Mouse (Mus musculus): ENCODE data around the gene Cyp27b1. TPM values are rescaled to one million over a fixed set of nuclear protein-coding genes. Genes with fewer than 3 reads are reported as not detected.

Gene Cyp27b1
- not detected in 2 replicates for polyA plus RNA-seq (2012; ENCODE audit: insufficient read depth, insufficient read length, missing spikeins)

DNA sequence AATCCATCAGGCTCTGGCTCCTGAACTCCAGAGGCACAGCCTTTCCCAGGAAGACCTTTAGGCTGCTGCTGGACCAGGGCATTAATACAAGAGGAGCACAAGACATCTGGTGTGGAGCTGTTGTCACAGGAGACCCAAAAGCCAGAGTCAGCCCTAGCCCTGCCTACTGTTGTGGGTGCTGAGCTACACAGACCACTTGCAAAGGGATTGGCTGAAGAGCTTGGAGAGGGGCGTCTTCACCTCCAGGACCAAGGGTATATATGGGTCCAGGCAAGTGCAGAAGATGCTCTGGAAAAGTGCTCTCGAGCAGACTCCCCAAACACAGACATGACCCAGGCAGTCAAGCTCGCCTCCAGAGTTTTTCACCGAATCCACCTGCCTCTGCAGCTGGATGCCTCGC lies at the start of gene Cyp27b1:
Cyp27b1 (plus strand) TSS at position 297 of the 400 bp plus-strand sequence.
- Histone ChIP-seq H3K4me3 (ENCODE audit: insufficient read depth, low read length) (peak within 1 kb of the TSS; percentile 23), H3K27ac (ENCODE audit: insufficient read depth, low read depth, low read length) (no peak within 1 kb of the TSS), H3K4me1 (ENCODE audit: control insufficient read depth, insufficient read depth, low read length) (peaks cover 10% of the 10 kb centered on the region)
- TF ChIP-seq POLR2A (IDR thresholded peaks at IDR 0.05; ENCODE audit: borderline replicate concordance, low read depth, low read length) (no peak), CTCF (IDR thresholded peaks at IDR 0.05; ENCODE audit: low read depth, low read length) (no peak)

DNA sequence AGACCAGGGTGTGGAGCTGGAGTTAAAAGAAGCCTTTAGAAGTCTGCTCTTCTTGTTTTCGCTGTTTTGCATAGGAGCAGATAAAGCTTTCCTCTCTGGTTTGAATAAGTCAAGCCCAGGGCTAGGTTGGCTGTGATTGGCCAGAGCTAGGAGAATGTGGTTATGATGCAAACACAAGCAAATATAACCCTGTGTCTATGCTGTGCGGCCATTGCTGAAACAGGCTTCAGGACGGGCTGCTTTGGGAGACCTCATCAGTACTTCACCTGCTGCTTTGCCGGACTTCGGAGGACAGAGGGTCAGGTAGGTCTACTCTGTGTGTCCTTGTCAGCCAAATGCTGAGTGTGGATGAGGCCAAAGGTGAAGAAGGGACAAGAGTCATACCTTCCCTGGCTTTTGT lies 47.5 kb upstream of the Cyp27b1 start, which contains the start of gene Avil:
Avil (plus strand) TSS at position 181 of the 400 bp plus-strand sequence.
- H3K4me3 ChIP-seq (ENCODE audit: insufficient read depth, low read length): no peak within 1 kb of the TSS
- TF ChIP-seq CTCF (IDR thresholded peaks at IDR 0.05; ENCODE audit: low read depth, low read length): no peak
- TF ChIP-seq POLR2A (IDR thresholded peaks at IDR 0.05; ENCODE audit: borderline replicate concordance, low read depth, low read length): no peak
- no peak within 1 kb of the TSS for H3K27ac ChIP-seq (ENCODE audit: insufficient read depth, low read depth, low read length)
- H3K4me1 ChIP-seq (ENCODE audit: control insufficient read depth, insufficient read depth, low read length): no peaks in the 10 kb centered on the region

DNA sequence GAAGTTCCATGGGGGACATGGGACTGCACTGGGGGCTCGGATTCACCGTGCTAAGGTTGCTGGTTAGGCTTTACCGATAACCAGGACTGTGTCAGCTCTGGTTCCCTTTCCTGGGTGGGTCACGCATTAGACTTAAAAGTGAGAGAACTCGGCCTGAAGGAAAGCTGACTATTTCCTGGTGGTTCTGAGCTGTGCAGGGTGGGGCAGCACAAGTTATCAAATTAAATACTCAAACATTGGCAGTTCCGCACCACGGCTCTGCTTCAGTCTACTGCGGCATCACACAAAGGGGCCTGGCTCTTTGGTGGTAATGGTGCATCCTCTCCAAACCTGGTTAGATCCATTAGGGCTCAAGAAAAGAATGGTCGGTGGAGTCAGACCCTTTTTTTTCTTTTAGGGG lies 46.8 kb upstream of the Cyp27b1 start:
- Histone ChIP-seq H3K4me1 (ENCODE audit: control insufficient read depth, insufficient read depth, low read length) (no peaks in the 10 kb centered on the region), H3K27ac (ENCODE audit: insufficient read depth, low read depth, low read length) (no peak overlapping the region), H3K4me3 (ENCODE audit: insufficient read depth, low read length) (no peak overlapping the region)
- TF ChIP-seq CTCF (IDR thresholded peaks at IDR 0.05; ENCODE audit: low read depth, low read length) (no peak), POLR2A (IDR thresholded peaks at IDR 0.05; ENCODE audit: borderline replicate concordance, low read depth, low read length) (no peak)

DNA sequence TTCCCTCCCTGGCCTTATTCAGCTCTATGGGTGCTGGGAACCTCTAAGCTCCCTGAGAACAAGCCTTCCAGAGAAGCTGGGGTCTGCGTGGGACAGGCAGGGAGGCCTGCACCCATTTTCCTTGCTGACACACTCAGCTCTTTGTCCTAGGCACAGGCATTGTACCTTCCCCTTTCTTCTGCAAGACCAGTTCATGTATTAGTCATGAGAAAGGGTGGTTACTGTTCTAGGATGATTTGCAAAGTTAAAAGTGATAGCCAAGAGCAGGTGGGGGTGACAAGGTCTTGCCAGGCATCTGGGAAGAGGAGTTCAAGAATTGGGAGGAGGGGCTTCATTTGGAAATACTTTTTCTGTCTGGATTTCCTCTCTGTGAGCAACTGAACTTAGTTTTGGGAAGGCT lies 46.0 kb upstream of the Cyp27b1 start:
- TF ChIP-seq POLR2A (IDR thresholded peaks at IDR 0.05; ENCODE audit: borderline replicate concordance, low read depth, low read length) (no peak), CTCF (IDR thresholded peaks at IDR 0.05; ENCODE audit: low read depth, low read length) (no peak)
- H3K4me3 ChIP-seq (ENCODE audit: insufficient read depth, low read length): no peak overlapping the region
- H3K27ac ChIP-seq (ENCODE audit: insufficient read depth, low read depth, low read length): no peak overlapping the region
- H3K4me1 ChIP-seq (ENCODE audit: control insufficient read depth, insufficient read depth, low read length): no peaks in the 10 kb centered on the region

DNA sequence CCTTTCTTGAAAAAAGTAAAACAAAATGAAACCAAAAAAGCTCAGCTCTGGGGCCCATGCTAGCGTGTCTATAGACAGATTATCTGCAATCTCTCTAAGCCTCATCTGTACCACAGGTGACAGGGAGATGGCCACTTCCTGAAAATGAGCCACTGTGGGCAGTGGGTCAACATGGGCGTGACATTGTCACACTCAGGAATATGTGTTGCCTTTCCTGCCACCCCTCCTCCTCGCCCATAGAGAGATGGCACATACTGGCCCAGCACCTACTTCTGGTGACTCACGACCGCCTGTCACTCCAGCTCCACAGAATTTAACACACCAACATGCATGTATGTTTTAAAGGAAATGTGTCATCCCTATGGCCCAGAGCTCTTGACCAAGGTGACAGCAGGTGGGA lies 45.3 kb upstream of the Cyp27b1 start:
- H3K27ac ChIP-seq (ENCODE audit: insufficient read depth, low read depth, low read length): no peak overlapping the region
- TF ChIP-seq CTCF (IDR thresholded peaks at IDR 0.05; ENCODE audit: low read depth, low read length): no peak
- TF ChIP-seq POLR2A (IDR thresholded peaks at IDR 0.05; ENCODE audit: borderline replicate concordance, low read depth, low read length): no peak
- H3K4me1 ChIP-seq (ENCODE audit: control insufficient read depth, insufficient read depth, low read length): no peaks in the 10 kb centered on the region
- H3K4me3 ChIP-seq (ENCODE audit: insufficient read depth, low read length): no peak overlapping the region

DNA sequence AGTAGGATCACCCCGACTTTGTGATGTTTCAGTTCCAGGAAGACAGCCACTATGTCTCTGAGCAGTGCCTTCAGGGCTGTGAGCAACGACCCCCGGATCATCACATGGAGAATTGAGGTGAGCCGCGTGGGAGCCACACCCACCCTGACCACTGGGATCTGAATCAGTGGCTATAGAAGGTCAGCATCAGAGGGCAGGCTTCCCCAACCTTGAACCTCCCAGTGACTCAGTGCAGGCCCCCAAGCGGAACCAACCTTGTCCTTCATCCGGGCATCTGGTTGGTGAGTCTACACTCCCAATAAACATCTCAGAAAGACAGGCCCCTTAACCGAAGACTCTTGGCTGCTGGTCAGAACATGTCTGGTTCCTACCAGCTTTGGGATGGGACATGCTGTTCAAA lies 44.7 kb upstream of the Cyp27b1 start:
- TF ChIP-seq CTCF (IDR thresholded peaks at IDR 0.05; ENCODE audit: low read depth, low read length): no peak
- TF ChIP-seq POLR2A (IDR thresholded peaks at IDR 0.05; ENCODE audit: borderline replicate concordance, low read depth, low read length): no peak
- Histone ChIP-seq H3K4me1 (ENCODE audit: control insufficient read depth, insufficient read depth, low read length) (no peaks in the 10 kb centered on the region), H3K4me3 (ENCODE audit: insufficient read depth, low read length) (no peak overlapping the region), H3K27ac (ENCODE audit: insufficient read depth, low read depth, low read length) (no peak overlapping the region)

DNA sequence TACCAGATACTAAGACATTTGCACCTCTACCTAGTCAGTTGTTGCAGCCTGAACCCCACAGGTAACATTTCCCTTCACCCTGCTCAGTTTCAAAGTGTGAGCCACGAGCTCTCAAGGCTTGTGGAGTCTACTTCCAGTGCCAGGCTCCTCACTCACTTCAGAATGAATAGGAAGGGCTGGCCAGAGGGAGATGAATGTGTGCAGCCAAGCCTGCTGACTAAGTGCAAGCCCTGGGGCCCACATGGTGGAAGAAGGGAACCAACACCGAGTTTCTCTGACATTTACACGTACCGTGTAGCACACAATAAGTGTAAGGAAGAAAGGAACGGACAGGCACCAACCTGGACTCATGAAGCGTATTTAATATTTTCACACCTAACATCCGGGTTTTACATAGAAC lies 44.2 kb upstream of the Cyp27b1 start:
- H3K4me3 ChIP-seq (ENCODE audit: insufficient read depth, low read length): no peak overlapping the region
- TF ChIP-seq POLR2A (IDR thresholded peaks at IDR 0.05; ENCODE audit: borderline replicate concordance, low read depth, low read length) (no peak), CTCF (IDR thresholded peaks at IDR 0.05; ENCODE audit: low read depth, low read length) (no peak)
- H3K27ac ChIP-seq (ENCODE audit: insufficient read depth, low read depth, low read length): no peak overlapping the region
- H3K4me1 ChIP-seq (ENCODE audit: control insufficient read depth, insufficient read depth, low read length): no peaks in the 10 kb centered on the region

DNA sequence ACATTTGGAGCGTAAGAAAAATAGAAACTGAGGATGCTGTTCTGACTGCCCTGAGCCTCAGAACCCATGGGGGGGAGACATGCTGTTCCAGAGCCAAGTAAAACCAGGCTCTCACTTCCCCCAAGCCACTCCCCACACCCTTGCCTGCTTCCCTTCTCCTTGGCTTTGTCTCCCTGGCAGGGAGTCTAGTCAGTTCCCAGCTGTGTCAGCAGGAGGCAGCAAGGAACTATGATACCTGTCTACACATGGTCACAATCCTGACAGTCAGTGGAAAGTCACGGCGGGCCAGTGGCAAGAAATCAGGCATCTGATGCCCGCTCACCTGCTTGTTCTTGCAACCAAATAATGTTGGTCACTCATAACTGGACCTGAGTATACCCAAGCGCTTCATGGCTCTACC lies 31.6 kb upstream of the Cyp27b1 start:
- H3K27ac ChIP-seq (ENCODE audit: insufficient read depth, low read depth, low read length): no peak overlapping the region

DNA sequence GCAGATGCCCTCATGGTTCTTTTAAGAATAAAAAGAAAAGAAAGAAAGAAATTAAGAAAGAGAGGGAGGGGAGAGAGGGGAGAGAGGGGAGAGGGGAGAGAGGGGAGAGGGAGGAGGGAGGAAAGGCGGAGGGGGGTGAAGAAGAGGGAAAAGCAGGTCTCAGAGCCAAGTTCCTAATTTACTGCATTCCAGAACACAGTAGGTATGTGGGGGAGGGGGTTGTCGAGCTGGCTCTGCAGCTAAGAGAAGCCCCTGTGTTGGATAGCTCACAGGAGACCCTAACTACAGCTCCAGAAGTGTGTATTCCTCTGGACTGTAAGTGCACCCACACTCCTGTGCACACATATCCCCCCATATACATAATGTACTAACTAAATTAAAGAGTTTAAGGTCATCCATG lies 31.0 kb upstream of the Cyp27b1 start:
- Histone ChIP-seq H3K4me3 (ENCODE audit: insufficient read depth, low read length) (no peak overlapping the region), H3K27ac (ENCODE audit: insufficient read depth, low read depth, low read length) (no peak overlapping the region), H3K4me1 (ENCODE audit: control insufficient read depth, insufficient read depth, low read length) (no peaks in the 10 kb centered on the region)
- TF ChIP-seq CTCF (IDR thresholded peaks at IDR 0.05; ENCODE audit: low read depth, low read length) (no peak), POLR2A (IDR thresholded peaks at IDR 0.05; ENCODE audit: borderline replicate concordance, low read depth, low read length) (no peak)

More for the DNA sequence above, 31.6 kb upstream of the Cyp27b1 start:
- no peaks in the 10 kb centered on the region for H3K4me1 ChIP-seq (ENCODE audit: control insufficient read depth, insufficient read depth, low read length)
- TF ChIP-seq POLR2A (IDR thresholded peaks at IDR 0.05; ENCODE audit: borderline replicate concordance, low read depth, low read length) (no peak), CTCF (IDR thresholded peaks at IDR 0.05; ENCODE audit: low read depth, low read length) (no peak)
- no peak overlapping the region for H3K4me3 ChIP-seq (ENCODE audit: insufficient read depth, low read length)

DNA sequence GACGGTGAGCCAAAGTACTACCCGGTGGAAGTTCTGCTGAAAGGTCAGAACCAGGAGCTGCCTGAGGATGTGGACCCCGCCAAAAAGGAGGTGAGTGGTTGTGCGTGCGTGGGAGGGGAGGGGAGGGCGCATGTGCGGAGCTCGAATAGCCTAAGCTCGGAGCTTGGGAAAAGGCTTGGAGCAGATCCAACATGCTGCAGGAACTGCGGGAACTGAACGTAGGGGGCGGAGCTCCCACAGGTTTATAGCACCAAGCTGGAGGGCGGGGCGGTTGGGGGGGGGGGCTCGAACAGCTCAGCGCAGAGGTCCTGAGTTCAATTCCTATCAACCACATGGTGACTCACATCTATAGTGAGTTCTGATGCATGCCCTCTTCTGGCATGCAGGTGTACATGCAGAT lies 29.6 kb upstream of the Cyp27b1 start:
- no peak overlapping the region for H3K4me3 ChIP-seq (ENCODE audit: insufficient read depth, low read length)

More for the DNA sequence above, 29.6 kb upstream of the Cyp27b1 start:
- Histone ChIP-seq H3K4me1 (ENCODE audit: control insufficient read depth, insufficient read depth, low read length) (no peaks in the 10 kb centered on the region), H3K27ac (ENCODE audit: insufficient read depth, low read depth, low read length) (no peak overlapping the region)
- no peak for TF ChIP-seq POLR2A (IDR thresholded peaks at IDR 0.05; ENCODE audit: borderline replicate concordance, low read depth, low read length)
- TF ChIP-seq CTCF (IDR thresholded peaks at IDR 0.05; ENCODE audit: low read depth, low read length): no peak
